Comparison of ENCODE assay signal across 17 mouse cellular contexts in the genomic region with DNA sequence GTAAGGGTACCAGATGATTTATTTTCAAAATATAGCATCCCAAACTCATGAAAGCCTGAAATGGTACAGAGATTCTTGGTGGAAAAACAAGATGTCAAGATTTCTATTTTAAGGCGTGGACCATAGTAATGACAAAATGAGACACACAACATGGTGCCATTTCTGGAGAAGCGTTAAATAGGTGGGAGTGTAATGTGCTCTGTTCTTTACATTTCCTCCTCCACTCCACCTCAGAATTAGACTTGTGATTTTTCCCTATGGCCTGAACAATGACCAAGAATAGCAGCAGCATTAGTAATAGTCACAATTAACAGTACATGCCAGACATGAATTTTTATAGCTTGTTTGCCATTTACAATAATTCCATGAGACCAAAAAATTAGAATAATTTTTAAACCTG.
"Had no signal": no experiment of that assay in that cellular context is flagged by ENCODE, and none has a peak within 500 bp of the region (broad histone marks: within the 10 kb centered on the region; RNA-seq: fewer than 3 reads in every experiment).

No protein-coding gene starts in this region.

- H3K4me3 ChIP-seq: neural tube, embryonic 12.5 days; neural tube, embryonic 13.5 days; neural tube, embryonic 15.5 days; stomach, embryonic 15.5 days had no signal

- DNase-seq: retina, postnatal 1 day; right cerebral cortex, adult 18-20 months; right cerebral cortex, postnatal 14 days; right cerebral cortex, postnatal 25 days; right cerebral cortex, postnatal 4 days; spleen, adult 18-20 months; thymus, adult 18-20 months; thymus, adult 2 months; thymus, postnatal 14 days; thymus, postnatal 25 days; thymus, postnatal 36 days; thymus, postnatal 4 days had no signal

- H3K27ac ChIP-seq: neural tube, embryonic 12.5 days; neural tube, embryonic 13.5 days; neural tube, embryonic 15.5 days; stomach, embryonic 15.5 days; stomach, postnatal 0 days had no signal
